In the genomic region with DNA sequence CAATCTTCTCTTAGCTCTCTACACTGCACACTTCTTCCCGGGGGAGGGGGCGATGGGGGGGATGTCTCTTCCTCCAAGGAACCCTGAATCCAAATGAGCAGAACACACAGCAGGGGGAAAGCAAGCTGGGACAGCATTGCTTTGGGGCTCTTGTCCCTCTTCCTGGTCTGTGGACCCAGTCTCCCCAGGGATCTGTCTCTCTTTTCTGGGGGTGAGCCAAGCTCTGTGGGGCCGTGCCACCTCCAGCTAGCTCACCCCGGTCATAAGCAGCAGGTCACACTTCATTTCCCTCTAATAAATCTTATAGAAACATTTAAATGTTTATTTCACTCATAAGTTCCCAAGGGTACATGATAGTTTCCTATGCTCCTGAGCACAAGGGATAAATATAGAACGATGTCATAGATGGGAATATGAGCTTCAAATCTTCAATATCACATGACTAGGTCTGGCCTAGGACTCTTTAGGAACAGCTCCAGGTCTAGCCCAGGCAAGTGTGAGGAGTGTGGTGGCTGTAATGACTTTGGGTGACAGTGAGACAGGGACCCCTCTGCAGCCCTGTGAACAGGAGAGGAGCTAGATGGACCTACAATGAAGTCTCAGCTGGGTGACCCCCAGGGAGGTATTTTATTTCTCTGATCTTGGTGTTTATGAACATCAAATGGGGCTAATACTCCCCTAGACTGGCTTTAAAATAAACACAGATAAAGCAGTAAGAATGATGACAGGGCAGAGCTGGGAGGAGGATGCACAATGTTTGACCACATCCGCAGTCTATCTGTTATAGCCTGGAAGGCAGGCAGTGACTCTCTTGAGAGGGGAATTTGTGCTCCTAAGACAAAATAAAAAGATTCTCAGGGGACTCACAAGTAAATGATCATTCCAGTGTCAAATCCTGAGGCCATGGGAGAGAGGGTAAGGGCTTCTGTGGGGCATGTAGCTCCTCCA, we compare ENCODE assay signal across 21 mouse cellular contexts. TPM values are rescaled to one million over a fixed set of nuclear protein-coding genes. Genes with fewer than 3 reads are reported as not detected.
A peak's percentile ranks its signal among the peaks of the same experiment; 100 is the strongest.
DNase-seq lines count a peak whose midpoint lies in the region; ATAC-seq and TF ChIP-seq lines count a peak whose summit lies in the region.
"Had no signal": no experiment of that assay in that cellular context is flagged by ENCODE, and none has a peak within 500 bp of the region (broad histone marks: within the 10 kb centered on the region; RNA-seq: fewer than 3 reads in every experiment).

No protein-coding gene starts in this region.

- peak overlapping the region; percentile 47 for H3K27ac ChIP-seq in heart, adult 2 months
- no peak overlapping the region for H3K27ac ChIP-seq in lung, postnatal 0 days (ENCODE audit: low read length)
- H3K27ac ChIP-seq in brown adipose tissue, adult 24 weeks (replicated peaks; ENCODE audit: low read depth, low read length): peak overlapping the region; percentile 17; the same call in 1 of the 2 replicates
- H3K27ac ChIP-seq: forebrain, embryonic 15.5 days; heart, embryonic 15.5 days; limb, embryonic 12.5 days; liver, embryonic 13.5 days; macrophage had no signal

- H3K4me1 ChIP-seq in heart, adult 2 months (ENCODE audit: control insufficient read depth, insufficient read depth, low read length): peaks cover 1% of the 10 kb centered on the region
- H3K4me1 ChIP-seq in lung, postnatal 0 days (ENCODE audit: insufficient read depth, low read depth, low read length): no peaks in the 10 kb centered on the region; the same call in 1 of the 2 replicates
- no peaks in the 10 kb centered on the region for H3K4me1 ChIP-seq in lung, adult 2 months (ENCODE audit: control insufficient read depth, insufficient read depth, low read length)
- no peaks in the 10 kb centered on the region for H3K4me1 ChIP-seq in brown adipose tissue, adult 24 weeks (ENCODE audit: control insufficient read depth, insufficient read depth, insufficient read length, low read length)
- H3K4me1 ChIP-seq: forebrain, embryonic 15.5 days had no signal

- DNase-seq in heart, adult 2 months: no peak
- DNase-seq in heart, postnatal 4 days: no peak
- DNase-seq in lung, postnatal 0 days (ENCODE audit: low spot score): peak; percentile 19
- DNase-seq in lung, adult 2 months: no peak
- no peak for DNase-seq in thymus, postnatal 0 days (ENCODE audit: low spot score)
- no peak for DNase-seq in embryo, embryonic 11 days
- DNase-seq: adrenal gland, postnatal 10 days; cerebellum, adult 9-11 months; kidney, adult 2 months; kidney, postnatal 36 days; layer of hippocampus, adult 9-11 months; liver, embryonic 13.5 days; midbrain, embryonic 14.5 days; right cerebral cortex, postnatal 14 days; thymus, adult 2 months had no signal

- 64% methylated on average over 6 of the region's 6 CpGs for WGBS in heart, adult 2 months
- WGBS in lung, postnatal 0 days: 56% methylated on average over 6 of the region's 6 CpGs
- WGBS in lung, adult 2 months: 80% methylated on average over 6 of the region's 6 CpGs

- no peak overlapping the region for H3K4me2 ChIP-seq in lung, postnatal 0 days (replicated peaks; ENCODE audit: low read depth, low read length)
- H3K4me2 ChIP-seq: forebrain, embryonic 15.5 days; heart, embryonic 15.5 days; limb, embryonic 12.5 days; liver, embryonic 13.5 days had no signal

- no peaks in the 10 kb centered on the region for H3K27me3 ChIP-seq in heart, adult 2 months (ENCODE audit: control insufficient read depth, insufficient read depth, low read length)
- H3K27me3 ChIP-seq in lung, postnatal 0 days (replicated peaks; ENCODE audit: insufficient read depth, low read length): no peaks in the 10 kb centered on the region
- H3K27me3 ChIP-seq: forebrain, embryonic 15.5 days; heart, embryonic 15.5 days; limb, embryonic 12.5 days; liver, embryonic 13.5 days had no signal

- H3K36me3 ChIP-seq in heart, adult 2 months (ENCODE audit: control insufficient read depth, insufficient read depth, low read length): no peaks in the 10 kb centered on the region; the same call in 1 of the 2 replicates
- no peaks in the 10 kb centered on the region for H3K36me3 ChIP-seq in lung, postnatal 0 days (ENCODE audit: insufficient read depth, low read length)
- H3K36me3 ChIP-seq: forebrain, embryonic 15.5 days; heart, embryonic 15.5 days; limb, embryonic 12.5 days; liver, embryonic 13.5 days had no signal

- TF ChIP-seq CTCF in heart, adult 2 months (IDR thresholded peaks at IDR 0.05): no peak
- no peak for TF ChIP-seq CTCF in lung, postnatal 0 days (IDR thresholded peaks at IDR 0.05)
- TF ChIP-seq CTCF in lung, adult 2 months (IDR thresholded peaks at IDR 0.05; ENCODE audit: insufficient read depth, low read length): no peak

- intact Hi-C loops in heart, adult 2 months (cut with DNase I): no loop called here

- no peak for TF ChIP-seq POLR2A in heart, adult 2 months (IDR thresholded peaks at IDR 0.05; ENCODE audit: insufficient read depth, low read depth, low read length)
- no peak for TF ChIP-seq POLR2A in lung, adult 2 months (IDR thresholded peaks at IDR 0.05; ENCODE audit: borderline replicate concordance, extremely low read depth, low read depth, low read length)

- no peak overlapping the region for H3K4me3 ChIP-seq in heart, adult 2 months
- H3K4me3 ChIP-seq in lung, postnatal 0 days (ENCODE audit: low read depth, low read length): no peak overlapping the region
- H3K4me3 ChIP-seq in lung, adult 2 months (replicated peaks; ENCODE audit: extremely low read depth, low read depth, low read length): no peak overlapping the region
- H3K4me3 ChIP-seq in brown adipose tissue, adult 24 weeks (ENCODE audit: insufficient read depth, low read depth, low read length): no peak overlapping the region
- H3K4me3 ChIP-seq: forebrain, embryonic 15.5 days; heart, embryonic 15.5 days; limb, embryonic 12.5 days; liver, embryonic 13.5 days had no signal

- TF ChIP-seq EP300 in heart, adult 2 months (IDR thresholded peaks at IDR 0.05; ENCODE audit: insufficient read depth, low read depth, low read length): no peak
- TF ChIP-seq EP300 in lung, postnatal 0 days (IDR thresholded peaks at IDR 0.05): no peak

- H3K9ac ChIP-seq in heart, adult 2 months (ENCODE audit: low read depth, low read length): no peak overlapping the region
- H3K9ac ChIP-seq in lung, postnatal 0 days (replicated peaks; ENCODE audit: low read depth): no peak overlapping the region
- H3K9ac ChIP-seq: forebrain, embryonic 15.5 days; heart, embryonic 15.5 days; limb, embryonic 12.5 days; liver, embryonic 13.5 days had no signal

- no peaks in the 10 kb centered on the region for H3K79me2 ChIP-seq in heart, adult 2 months (replicated peaks; ENCODE audit: control insufficient read depth, insufficient read depth, low read length)

- H3K9me3 ChIP-seq in lung, postnatal 0 days (ENCODE audit: low read length): no peaks in the 10 kb centered on the region
- H3K9me3 ChIP-seq: forebrain, embryonic 15.5 days; heart, embryonic 15.5 days; limb, embryonic 12.5 days; liver, embryonic 13.5 days had no signal

- peak; percentile 18; the same call in 1 of the 2 replicates for ATAC-seq in lung, postnatal 0 days
- peak; percentile 26; the same call in 1 of the 2 replicates for ATAC-seq in neutrophil, adult 5-6 weeks (ENCODE audit: extremely low read depth, insufficient number of reproducible peaks, low FRiP score, poor library complexity, severe bottlenecking)
- ATAC-seq: forebrain, embryonic 15.5 days had no signal

RNA-seq across cellular contexts. Expression of gene Mrvi1, which starts 46.2 kb away (rescaled TPM):
- total RNA-seq in heart, adult 2 months (2021): 10 to 100 TPM; 16.5 to 18.7 TPM
- 14.8 and 18.1 TPM in 2 replicates for polyA plus RNA-seq in heart, adult 2 months (2012; rRNA removed)
- 10 to 100 TPM; 10.4 to 13.2 TPM for total RNA-seq in heart, postnatal 4 days (2021)
- polyA plus RNA-seq in lung, postnatal 0 days (2015; fragmentation: Nextera tagmentation; extraction: Ambion mirVana): 1.8 and 2.3 TPM in 2 replicates
- 7.0 and 10.8 TPM in 2 replicates for polyA plus RNA-seq in lung, adult 2 months (2012; rRNA removed)
- 1.5 and 2.0 TPM in 2 replicates for polyA plus RNA-seq in brown adipose tissue, adult 24 weeks (2012; ENCODE audit: insufficient read depth, insufficient read length, missing spikeins)
- 2.1 and 3.5 TPM in 2 replicates for total RNA-seq in neutrophil, adult 5-6 weeks (2017)
- polyA plus RNA-seq in thymus, postnatal 0 days (2015; fragmentation: Nextera tagmentation; extraction: Ambion mirVana): 0.92 and 1.1 TPM in 2 replicates
